Mouse (Mus musculus) embryonic facial prominence, embryonic 14.5 days (tissue): ENCODE data around the gene Smurf1. TPM values are rescaled to one million over a fixed set of nuclear protein-coding genes. Genes with fewer than 3 reads are reported as not detected.

Experiments used
- ATAC-seq: fragments of 200-750 bp; cut with Nextera tagmentation; 2 replicates; pipeline ENCODE4 v1.8.0; 2017; ENCODE audit warnings: low read depth, moderate number of reproducible peaks, moderate TSS enrichment
- DNase-seq: peaks from one replicate; pipeline ENCODE4 v3.0.0-alpha.2; 2015; ENCODE audit warnings: low spot score
- H3K27ac ChIP-seq: fragments of 300-500 bp; sonication (generic); replicated peaks from 2 replicates; pipeline ENCODE4 v1.5.1; 2014; ENCODE audit warnings: low read depth, mild to moderate bottlenecking, low read length, moderate library complexity
- H3K27me3 ChIP-seq: fragments of 300-500 bp; sonication (generic); replicated peaks from 2 replicates; pipeline ENCODE4 v1.6.1; 2014; ENCODE audit warnings: low read length; ENCODE audit not compliant: control insufficient read depth, insufficient read depth
- H3K36me3 ChIP-seq: fragments of 300-500 bp; sonication (generic); 2 replicates; pipeline ENCODE4 v1.6.1; 2014; ENCODE audit warnings: low read length, mixed read lengths; ENCODE audit not compliant: control insufficient read depth, insufficient read depth
- H3K4me1 ChIP-seq: fragments of 300-500 bp; sonication (generic); 2 replicates; pipeline ENCODE4 v1.6.1; 2014; ENCODE audit warnings: antibody characterized with exemption, low read length; ENCODE audit not compliant: control insufficient read depth, insufficient read depth
- H3K4me2 ChIP-seq: fragments of 300-500 bp; sonication (generic); 2 replicates; pipeline ENCODE4 v1.6.1; 2014; ENCODE audit warnings: low read depth, mild to moderate bottlenecking, low read length, moderate library complexity, mixed read lengths
- H3K4me3 ChIP-seq: fragments of 300-500 bp; sonication (generic); 2 replicates; pipeline ENCODE4 v1.5.1; 2014; ENCODE audit warnings: low read depth, mild to moderate bottlenecking, low read length
- H3K9ac ChIP-seq: fragments of 300-500 bp; sonication (generic); 2 replicates; pipeline ENCODE4 v1.6.1; 2014; ENCODE audit warnings: low read depth, mild to moderate bottlenecking, low read length, moderate library complexity, mixed read lengths
- H3K9me3 ChIP-seq: fragments of 300-500 bp; sonication (generic); 2 replicates; pipeline ENCODE4 v1.6.1; 2016; ENCODE audit warnings: low read length; ENCODE audit not compliant: control insufficient read depth
- WGBS: fragments of 180-500 bp; shearing (Covaris S2); extraction: QIAGEN DNeasy Blood & Tissue Kit; methylation state at CpG from one replicate; pipeline ENCODE4 v1.1.7; 2014; 5-methylcytosine and 5-hydroxymethylcytosine counted together
- polyA plus RNA-seq: library from polyadenylated mRNA; unstranded; fragments of >200 nt; fragmentation: Nextera tagmentation; extraction: Ambion mirVana; gene quantifications from 2 replicates; pipeline ENCODE4 v1.2.1, GENCODE M21; 2014

The Smurf1 gene
- polyA plus RNA-seq, 1 experiment from 2014 or later, result 19.9 TPM

- Histone ChIP-seq H3K9ac (no peak overlapping the region), H3K27ac (no peak overlapping the region), H3K27me3 (no peaks in the 10 kb centered on the region), H3K4me2 (no peak overlapping the region), H3K36me3 (no peaks in the 10 kb centered on the region), H3K4me3 (no peak overlapping the region), H3K4me1 (peaks cover 28% of the 10 kb centered on the region), H3K9me3 (no peaks in the 10 kb centered on the region)
- 77% methylated on average over 4 of the region's 4 CpGs for WGBS
- peak; percentile 65 for DNase-seq
- no peak for ATAC-seq
These were observed 15.8 kb downstream of the Smurf1 start for GRCm38 (mm10) chr5:144949856-144950255.

GRCm38 (mm10) chr5:144948422-144948821 lies 17.2 kb downstream of the Smurf1 start:
- H3K4me2 ChIP-seq, result no peak overlapping the region
- H3K9ac ChIP-seq, result no peak overlapping the region
- peaks cover 21% of the 10 kb centered on the region for H3K4me1 ChIP-seq
- no peak overlapping the region for H3K4me3 ChIP-seq
- H3K36me3 ChIP-seq, result no peaks in the 10 kb centered on the region
- no peak for ATAC-seq
- H3K27ac ChIP-seq, result no peak overlapping the region
- no peaks in the 10 kb centered on the region for H3K27me3 ChIP-seq
- no peak for DNase-seq
- H3K9me3 ChIP-seq, result no peaks in the 10 kb centered on the region
- WGBS, result 65% methylated on average over 11 of the region's 11 CpGs

- DNase-seq, result no peak
- Histone ChIP-seq H3K27ac (no peak overlapping the region), H3K27me3 (no peaks in the 10 kb centered on the region), H3K9ac (no peak overlapping the region), H3K9me3 (no peaks in the 10 kb centered on the region), H3K4me2 (no peak overlapping the region), H3K36me3 (no peaks in the 10 kb centered on the region), H3K4me1 (peaks cover 21% of the 10 kb centered on the region), H3K4me3 (no peak overlapping the region)
- 71% methylated on average over 1 of the region's 1 CpGs for WGBS
- ATAC-seq, result no peak
These were observed 17.6 kb downstream of the Smurf1 start for GRCm38 (mm10) chr5:144948002-144948401.

- ATAC-seq, result peak; percentile 34; the same call in 1 of the 2 replicates
- peaks cover 21% of the 10 kb centered on the region for H3K4me1 ChIP-seq
- no peak overlapping the region for H3K4me2 ChIP-seq
- H3K9ac ChIP-seq, result no peak overlapping the region
- peak; percentile 66 for DNase-seq
- 59% methylated on average over 4 of the region's 4 CpGs for WGBS
- no peak overlapping the region for H3K27ac ChIP-seq
- no peak overlapping the region for H3K4me3 ChIP-seq
- no peaks in the 10 kb centered on the region for H3K9me3 ChIP-seq
- no peaks in the 10 kb centered on the region for H3K27me3 ChIP-seq
- no peaks in the 10 kb centered on the region for H3K36me3 ChIP-seq
These were observed 19.6 kb downstream of the Smurf1 start for GRCm38 (mm10) chr5:144946032-144946431.

- no peak overlapping the region for H3K4me2 ChIP-seq
- H3K4me1 ChIP-seq, result peaks cover 21% of the 10 kb centered on the region
- ATAC-seq (no peak), DNase-seq (no peak)
- H3K27me3 ChIP-seq, result no peaks in the 10 kb centered on the region
- no peak overlapping the region for H3K9ac ChIP-seq
- no peak overlapping the region for H3K27ac ChIP-seq
- H3K36me3 ChIP-seq, result no peaks in the 10 kb centered on the region
- WGBS, result 47% methylated on average over 7 of the region's 7 CpGs
- H3K9me3 ChIP-seq, result no peaks in the 10 kb centered on the region
- no peak overlapping the region for H3K4me3 ChIP-seq
These were observed 20.7 kb downstream of the Smurf1 start for GRCm38 (mm10) chr5:144944932-144945331.

- H3K4me2 ChIP-seq, result no peak overlapping the region
- WGBS, result 66% methylated on average over 4 of the region's 4 CpGs
- H3K27me3 ChIP-seq, result no peaks in the 10 kb centered on the region
- ATAC-seq (no peak), DNase-seq (no peak)
- peaks cover 21% of the 10 kb centered on the region for H3K4me1 ChIP-seq
- no peak overlapping the region for H3K9ac ChIP-seq
- H3K36me3 ChIP-seq, result no peaks in the 10 kb centered on the region
- H3K9me3 ChIP-seq, result no peaks in the 10 kb centered on the region
- no peak overlapping the region for H3K27ac ChIP-seq
- H3K4me3 ChIP-seq, result no peak overlapping the region
These were observed 21.3 kb downstream of the Smurf1 start for GRCm38 (mm10) chr5:144944370-144944769.

- H3K9me3 ChIP-seq, result no peaks in the 10 kb centered on the region
- no peak overlapping the region for H3K4me2 ChIP-seq
- ATAC-seq (no peak), DNase-seq (no peak)
- 84% methylated on average over 6 of the region's 6 CpGs for WGBS
- H3K36me3 ChIP-seq, result no peaks in the 10 kb centered on the region
- H3K4me3 ChIP-seq, result no peak overlapping the region
- H3K27me3 ChIP-seq, result no peaks in the 10 kb centered on the region
- H3K9ac ChIP-seq, result no peak overlapping the region
- peaks cover 17% of the 10 kb centered on the region for H3K4me1 ChIP-seq
- H3K27ac ChIP-seq, result no peak overlapping the region
These were observed 22.3 kb downstream of the Smurf1 start for GRCm38 (mm10) chr5:144943346-144943745.

GRCm38 (mm10) chr5:144942431-144942830 lies 23.2 kb downstream of the Smurf1 start:
- no peak overlapping the region for H3K27ac ChIP-seq
- peaks cover 12% of the 10 kb centered on the region; the same call in 1 of the 2 replicates for H3K4me1 ChIP-seq
- WGBS, result 69% methylated on average over 9 of the region's 9 CpGs
- H3K27me3 ChIP-seq, result no peaks in the 10 kb centered on the region
- ATAC-seq (no peak), DNase-seq (no peak)
- no peak overlapping the region for H3K4me3 ChIP-seq
- no peaks in the 10 kb centered on the region for H3K36me3 ChIP-seq
- H3K9ac ChIP-seq, result no peak overlapping the region
- no peak overlapping the region for H3K4me2 ChIP-seq
- H3K9me3 ChIP-seq, result no peaks in the 10 kb centered on the region

- Histone ChIP-seq H3K27ac (no peak overlapping the region), H3K4me2 (no peak overlapping the region), H3K9me3 (no peaks in the 10 kb centered on the region), H3K27me3 (no peaks in the 10 kb centered on the region), H3K4me1 (peaks cover 7% of the 10 kb centered on the region; the same call in 1 of the 2 replicates), H3K4me3 (no peak overlapping the region), H3K36me3 (no peaks in the 10 kb centered on the region), H3K9ac (no peak overlapping the region)
- 72% methylated on average over 3 of the region's 3 CpGs for WGBS
- DNase-seq (no peak), ATAC-seq (peak; percentile 60)
These were observed 24.7 kb downstream of the Smurf1 start for GRCm38 (mm10) chr5:144940904-144941303.
